Mouse (Mus musculus) testis, adult 10 weeks (tissue): Measurements from ENCODE around the gene Mfsd8. TPM values are rescaled to one million over a fixed set of nuclear protein-coding genes. Genes with fewer than 3 reads are reported as not detected.

Experiments used
- polyA plus RNA-seq: library from polyadenylated mRNA; stranded (reverse); fragments of 350-450 nt; fragmentation: Illumina TruSeq; extraction: RNeasy Lipid Tissue Mini Kit (QIAGEN cat#74804); gene quantifications from one replicate; pipeline ENCODE4 v1.2.3, GENCODE M21; 2014; ENCODE audit warnings: low read depth, low replicate concordance

The Mfsd8 gene
- polyA plus RNA-seq, result 9.2 TPM

GRCm38 (mm10) chr3:40846473-40846956, at the start of gene Mfsd8:
Gene Mfsd8 (minus strand): TSS chr3:40846886.

GRCm38 (mm10) chr3:40846957-40847017, 101 bp upstream of the Mfsd8 start, which contains the start of gene Abhd18:
Gene Abhd18 (plus strand): TSS chr3:40846970.

GRCm38 (mm10) chr3:40799530-40800372, 46.9 kb downstream of the Mfsd8 start, which contains the start of gene Plk4:
Gene Plk4 (plus strand): TSS chr3:40800019.

Other genes with a start within 250 kb of the Mfsd8 start
- 104 TPM for gene Slc25a31, start 138.0 kb downstream of the Mfsd8 start, polyA plus RNA-seq
- 2,915 TPM for gene Hspa4l, start 102.4 kb downstream of the Mfsd8 start, polyA plus RNA-seq
- 206 TPM for gene Plk4, start 46.9 kb downstream of the Mfsd8 start, polyA plus RNA-seq
- gene Abhd18, start 84 bp upstream of the Mfsd8 start, polyA plus RNA-seq, result 39.7 TPM
- gene 1700034I23Rik, start 55.7 kb upstream of the Mfsd8 start, polyA plus RNA-seq, result 545 TPM
- 686 TPM for gene Larp1b, start 102.9 kb upstream of the Mfsd8 start, polyA plus RNA-seq
- 87.7 TPM for gene Pgrmc2, start 236.2 kb upstream of the Mfsd8 start, polyA plus RNA-seq